Mouse (Mus musculus): ENCODE results near the gene Olfr1255. TPM values are rescaled to one million over a fixed set of nuclear protein-coding genes. Genes with fewer than 3 reads are reported as not detected.

Gene Olfr1255
- not detected in 2 replicates for polyA plus RNA-seq (2016; fragmentation: Nextera tagmentation; extraction: Ambion mirVana)

- no peaks in the 10 kb centered on the region for H3K9me3 ChIP-seq
- H3K27ac ChIP-seq (replicated peaks): no peak within 1 kb of the TSS
- WGBS: 81% methylated on average over 3 of the region's 3 CpGs
- H3K36me3 ChIP-seq (replicated peaks): no peaks in the 10 kb centered on the region
- H3K4me3 ChIP-seq: no peak within 1 kb of the TSS
- H3K4me1 ChIP-seq: no peaks in the 10 kb centered on the region
- no peak for DNase-seq (ENCODE audit: low spot score)
- no peaks in the 10 kb centered on the region for H3K27me3 ChIP-seq (replicated peaks; ENCODE audit: low read depth, poor library complexity, severe bottlenecking)
Observed at GRCm38 (mm10) chr2:89811751-89812150, at the start of gene Olfr1255. Olfr1255 (plus strand) TSS chr2:89812051.

DNA sequence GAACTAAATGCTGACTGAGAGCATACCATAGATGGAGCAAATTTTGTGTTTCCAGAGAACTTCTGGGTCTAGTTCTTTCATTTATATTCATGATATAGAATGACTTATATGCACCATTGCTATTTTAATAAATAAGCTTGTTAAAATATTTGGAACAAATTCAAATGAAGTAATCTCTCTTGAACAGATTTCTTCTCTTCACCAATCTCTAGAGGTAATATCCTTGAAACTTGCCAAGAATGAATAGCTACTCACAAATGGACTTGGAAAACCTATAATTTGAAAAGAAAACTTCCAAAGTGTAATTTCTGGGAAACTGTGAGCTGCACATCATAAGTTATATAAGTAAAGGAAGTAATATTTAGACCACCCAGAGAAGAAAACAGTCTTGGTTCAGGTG, 18.3 kb upstream of the Olfr1255 start, which contains the start of gene Olfr1254:
TSS of gene Olfr1254 (minus strand) at position 101 of the 400 bp plus-strand sequence.
- no peaks in the 10 kb centered on the region for H3K9me3 ChIP-seq
- H3K4me1 ChIP-seq: no peaks in the 10 kb centered on the region
- H3K4me3 ChIP-seq: no peak within 1 kb of the TSS
- H3K36me3 ChIP-seq (replicated peaks): no peaks in the 10 kb centered on the region
- H3K27me3 ChIP-seq (replicated peaks; ENCODE audit: low read depth, poor library complexity, severe bottlenecking): no peaks in the 10 kb centered on the region
- no peak within 1 kb of the TSS for H3K27ac ChIP-seq (replicated peaks)
- no peak for DNase-seq (ENCODE audit: low spot score)

- Histone ChIP-seq H3K9me3 (no peaks in the 10 kb centered on the region), H3K36me3 (replicated peaks) (no peaks in the 10 kb centered on the region), H3K27me3 (replicated peaks; ENCODE audit: low read depth, poor library complexity, severe bottlenecking) (no peaks in the 10 kb centered on the region), H3K27ac (replicated peaks) (no peak overlapping the region), H3K4me1 (no peaks in the 10 kb centered on the region), H3K4me3 (no peak overlapping the region)
- WGBS: 95% methylated on average over 3 of the region's 3 CpGs
- no peak for DNase-seq (ENCODE audit: low spot score)
Observed at GRCm38 (mm10) chr2:89799583-89799982, 12.3 kb upstream of the Olfr1255 start.

- 75% methylated on average over 2 of the region's 2 CpGs for WGBS
- DNase-seq (ENCODE audit: low spot score): no peak
- H3K4me1 ChIP-seq: no peaks in the 10 kb centered on the region
- H3K9me3 ChIP-seq: no peaks in the 10 kb centered on the region
- no peak overlapping the region for H3K27ac ChIP-seq (replicated peaks)
- H3K27me3 ChIP-seq (replicated peaks; ENCODE audit: low read depth, poor library complexity, severe bottlenecking): no peaks in the 10 kb centered on the region
- no peak overlapping the region for H3K4me3 ChIP-seq
- H3K36me3 ChIP-seq (replicated peaks): no peaks in the 10 kb centered on the region
Observed at GRCm38 (mm10) chr2:89810751-89811150, 1.1 kb upstream of the Olfr1255 start.

- H3K4me1 ChIP-seq: no peaks in the 10 kb centered on the region
- WGBS: 79% methylated on average over 1 of the region's 1 CpGs
- H3K27me3 ChIP-seq (replicated peaks; ENCODE audit: low read depth, poor library complexity, severe bottlenecking): no peaks in the 10 kb centered on the region
- no peak for DNase-seq (ENCODE audit: low spot score)
- no peak overlapping the region for H3K27ac ChIP-seq (replicated peaks)
- H3K9me3 ChIP-seq: no peaks in the 10 kb centered on the region
- no peaks in the 10 kb centered on the region for H3K36me3 ChIP-seq (replicated peaks)
- no peak overlapping the region for H3K4me3 ChIP-seq
Observed at GRCm38 (mm10) chr2:89820216-89820615, 8.4 kb downstream of the Olfr1255 start.

DNA sequence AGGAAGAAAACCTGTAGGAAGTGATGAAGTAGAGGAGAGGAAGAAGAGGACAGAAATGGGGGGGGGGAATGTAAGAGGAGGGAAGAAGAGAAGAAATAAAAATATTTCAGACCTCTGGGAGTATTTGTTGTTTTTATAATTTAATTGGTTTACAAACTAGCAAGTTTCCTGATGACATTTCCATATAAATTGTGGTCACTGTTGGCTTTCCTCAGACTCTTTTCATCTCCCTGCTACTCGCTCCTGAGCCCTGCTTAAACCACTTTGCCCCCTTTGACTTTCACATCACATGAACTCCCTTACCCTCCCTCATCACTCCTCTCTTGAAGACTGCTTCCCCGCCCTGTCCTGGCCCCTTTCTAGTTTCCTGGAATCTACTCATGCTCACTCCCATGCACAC, 29.6 kb downstream of the Olfr1255 start, which contains the start of gene Olfr1256:
TSS of gene Olfr1256 (minus strand) at position 101 of the 400 bp plus-strand sequence.
- H3K36me3 ChIP-seq (replicated peaks): no peaks in the 10 kb centered on the region
- 56% methylated on average over 2 of the region's 2 CpGs for WGBS
- no peak within 1 kb of the TSS for H3K27ac ChIP-seq (replicated peaks)
- DNase-seq (ENCODE audit: low spot score): no peak
- no peak within 1 kb of the TSS for H3K4me3 ChIP-seq
- H3K9me3 ChIP-seq: no peaks in the 10 kb centered on the region
- H3K4me1 ChIP-seq: no peaks in the 10 kb centered on the region
- H3K27me3 ChIP-seq (replicated peaks; ENCODE audit: low read depth, poor library complexity, severe bottlenecking): no peaks in the 10 kb centered on the region

DNA sequence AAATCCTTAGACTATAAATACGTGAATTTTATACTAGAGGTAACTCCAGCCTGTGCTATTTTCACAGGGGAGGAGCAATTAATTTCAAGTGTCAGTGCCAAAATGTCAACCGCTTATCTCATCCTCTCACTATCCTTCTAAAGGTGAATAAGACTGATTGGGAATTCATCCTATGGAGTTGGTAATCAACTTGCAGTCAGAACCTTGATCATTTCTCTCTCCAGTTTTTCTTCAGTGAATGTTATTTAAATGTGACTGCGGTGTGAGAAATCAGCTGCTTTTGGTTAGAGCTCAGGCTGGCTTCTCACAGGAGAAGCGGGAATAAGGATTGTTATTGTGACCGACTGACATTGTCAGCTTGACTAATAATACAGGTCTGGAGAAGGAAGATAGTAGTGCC, 36.3 kb downstream of the Olfr1255 start, which contains the start of gene Olfr48:
TSS of gene Olfr48 (minus strand) at position 101 of the 400 bp plus-strand sequence.
- Histone ChIP-seq H3K4me1 (no peaks in the 10 kb centered on the region), H3K27me3 (replicated peaks; ENCODE audit: low read depth, poor library complexity, severe bottlenecking) (no peaks in the 10 kb centered on the region), H3K36me3 (replicated peaks) (no peaks in the 10 kb centered on the region), H3K27ac (replicated peaks) (no peak within 1 kb of the TSS), H3K9me3 (no peaks in the 10 kb centered on the region), H3K4me3 (no peak within 1 kb of the TSS)
- no peak for DNase-seq (ENCODE audit: low spot score)
- 83% methylated on average over 5 of the region's 5 CpGs for WGBS

GRCm38 (mm10) chr2:89849230-89849629, 37.4 kb downstream of the Olfr1255 start:
- no peaks in the 10 kb centered on the region for H3K9me3 ChIP-seq
- H3K4me3 ChIP-seq: no peak overlapping the region
- no peak for DNase-seq (ENCODE audit: low spot score)
- 84% methylated on average over 1 of the region's 1 CpGs for WGBS
- H3K36me3 ChIP-seq (replicated peaks): no peaks in the 10 kb centered on the region
- no peaks in the 10 kb centered on the region for H3K4me1 ChIP-seq
- no peaks in the 10 kb centered on the region for H3K27me3 ChIP-seq (replicated peaks; ENCODE audit: low read depth, poor library complexity, severe bottlenecking)
- no peak overlapping the region for H3K27ac ChIP-seq (replicated peaks)

Other genes starting within 250 kb of the Olfr1255 start
- gene Olfr1245, start 233.6 kb upstream of the Olfr1255 start, polyA plus RNA-seq (2016; fragmentation: Nextera tagmentation; extraction: Ambion mirVana): not detected in 2 replicates
- not detected in 2 replicates for gene Olfr1246, start 218.9 kb upstream of the Olfr1255 start, polyA plus RNA-seq (2016; fragmentation: Nextera tagmentation; extraction: Ambion mirVana)
- gene Olfr1247, start 197.9 kb upstream of the Olfr1255 start, polyA plus RNA-seq (2016; fragmentation: Nextera tagmentation; extraction: Ambion mirVana): not detected in 2 replicates
- gene Olfr1248, start 193.8 kb upstream of the Olfr1255 start, polyA plus RNA-seq (2016; fragmentation: Nextera tagmentation; extraction: Ambion mirVana): not detected in 2 replicates
- gene Olfr1249, start 177.1 kb upstream of the Olfr1255 start, polyA plus RNA-seq (2016; fragmentation: Nextera tagmentation; extraction: Ambion mirVana): not detected in 2 replicates
- not detected in 2 replicates for gene Olfr1250, start 150.6 kb upstream of the Olfr1255 start, polyA plus RNA-seq (2016; fragmentation: Nextera tagmentation; extraction: Ambion mirVana)
- not detected in 2 replicates for gene Olfr1251, start 140.1 kb upstream of the Olfr1255 start, polyA plus RNA-seq (2016; fragmentation: Nextera tagmentation; extraction: Ambion mirVana)
- gene Olfr1252, start 87.0 kb upstream of the Olfr1255 start, polyA plus RNA-seq (2016; fragmentation: Nextera tagmentation; extraction: Ambion mirVana): not detected in 2 replicates
- gene Olfr1253, start 55.0 kb upstream of the Olfr1255 start, polyA plus RNA-seq (2016; fragmentation: Nextera tagmentation; extraction: Ambion mirVana): not detected in 2 replicates
- gene Olfr1254, start 18.4 kb upstream of the Olfr1255 start, polyA plus RNA-seq (2016; fragmentation: Nextera tagmentation; extraction: Ambion mirVana): not detected in 2 replicates
- gene Olfr1256, start 29.5 kb downstream of the Olfr1255 start, polyA plus RNA-seq (2016; fragmentation: Nextera tagmentation; extraction: Ambion mirVana): not detected in 2 replicates
- not detected in 2 replicates for gene Olfr48, start 36.2 kb downstream of the Olfr1255 start, polyA plus RNA-seq (2016; fragmentation: Nextera tagmentation; extraction: Ambion mirVana)
- not detected in 2 replicates for gene Olfr1257, start 66.4 kb downstream of the Olfr1255 start, polyA plus RNA-seq (2016; fragmentation: Nextera tagmentation; extraction: Ambion mirVana)
- gene Olfr1258, start 115.3 kb downstream of the Olfr1255 start, polyA plus RNA-seq (2016; fragmentation: Nextera tagmentation; extraction: Ambion mirVana): not detected in 2 replicates
- not detected in 2 replicates for gene Olfr1259, start 136.6 kb downstream of the Olfr1255 start, polyA plus RNA-seq (2016; fragmentation: Nextera tagmentation; extraction: Ambion mirVana)
- not detected in 2 replicates for gene Olfr1260, start 162.3 kb downstream of the Olfr1255 start, polyA plus RNA-seq (2016; fragmentation: Nextera tagmentation; extraction: Ambion mirVana)
- gene Olfr1261, start 179.2 kb downstream of the Olfr1255 start, polyA plus RNA-seq (2016; fragmentation: Nextera tagmentation; extraction: Ambion mirVana): not detected in 2 replicates
- not detected in 2 replicates for gene Olfr1262, start 188.1 kb downstream of the Olfr1255 start, polyA plus RNA-seq (2016; fragmentation: Nextera tagmentation; extraction: Ambion mirVana)
- not detected in 2 replicates for gene Olfr1263, start 200.1 kb downstream of the Olfr1255 start, polyA plus RNA-seq (2016; fragmentation: Nextera tagmentation; extraction: Ambion mirVana)
- gene Olfr1264, start 213.5 kb downstream of the Olfr1255 start, polyA plus RNA-seq (2016; fragmentation: Nextera tagmentation; extraction: Ambion mirVana): not detected in 2 replicates
- gene Olfr1265, start 223.3 kb downstream of the Olfr1255 start, polyA plus RNA-seq (2016; fragmentation: Nextera tagmentation; extraction: Ambion mirVana): not detected in 2 replicates